Mouse (Mus musculus): ENCODE data around the gene Surf2.

Gene Surf2

DNA sequence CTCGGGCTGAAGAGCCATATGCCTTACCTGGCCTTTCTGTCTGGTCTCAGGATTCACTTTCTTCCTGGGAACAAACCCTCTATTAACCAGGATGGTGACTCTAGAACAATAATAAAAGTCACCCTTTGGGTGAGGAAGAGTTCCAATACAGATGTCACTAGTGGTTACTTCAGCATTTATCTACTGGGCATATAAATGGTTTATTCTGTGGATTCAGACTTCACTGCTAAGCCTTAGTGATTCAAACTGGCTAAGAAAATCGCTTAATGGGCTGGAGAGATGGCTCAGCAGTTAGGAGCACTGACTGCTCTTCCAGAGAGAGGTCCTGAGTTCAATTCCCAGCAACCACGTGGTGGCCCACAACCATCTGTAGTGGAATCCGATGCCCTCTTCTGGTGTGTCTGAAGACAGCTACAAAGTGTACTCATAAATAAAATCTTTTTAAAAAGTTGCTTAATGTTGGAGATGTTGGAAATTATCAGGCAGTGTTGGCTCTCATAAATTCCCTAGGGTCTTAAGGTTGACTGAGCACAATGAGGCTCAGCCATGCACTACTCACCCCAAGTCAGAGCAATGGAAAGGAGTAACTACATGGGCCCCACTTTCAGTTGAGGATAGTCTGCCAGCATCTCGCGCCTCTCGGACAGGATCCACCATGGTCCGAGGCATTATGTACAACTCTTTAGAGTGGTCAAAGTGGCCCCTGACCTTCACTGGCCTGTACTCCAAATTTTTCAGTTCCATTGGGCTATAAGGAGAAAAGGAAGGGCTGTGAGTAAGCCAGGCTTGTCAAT, 1.8 kb upstream of the Surf2 start:
- no peak for DNase-seq (ENCODE audit: low read depth)

DNA sequence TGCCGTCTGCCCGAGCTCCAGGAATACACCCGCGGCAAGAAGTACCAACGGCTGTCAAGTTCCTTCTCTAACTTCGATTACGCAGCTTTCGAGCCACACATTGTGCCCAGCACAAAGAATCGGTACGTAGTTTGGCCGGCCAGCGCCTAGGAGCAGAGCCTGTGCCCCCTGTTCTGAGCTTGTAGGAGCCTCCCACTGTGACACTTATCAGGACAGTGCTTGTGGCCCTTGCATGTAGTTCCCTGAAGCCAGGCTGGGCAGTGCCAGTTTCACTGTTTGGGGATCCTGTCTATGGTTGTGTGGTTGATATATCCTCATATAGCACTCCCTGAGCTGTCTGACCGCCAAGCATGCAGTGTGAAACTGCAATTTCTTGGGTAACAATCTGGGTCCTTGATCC, 571 bp downstream of the Surf2 start:
- no peak for DNase-seq (ENCODE audit: low read depth)

DNA sequence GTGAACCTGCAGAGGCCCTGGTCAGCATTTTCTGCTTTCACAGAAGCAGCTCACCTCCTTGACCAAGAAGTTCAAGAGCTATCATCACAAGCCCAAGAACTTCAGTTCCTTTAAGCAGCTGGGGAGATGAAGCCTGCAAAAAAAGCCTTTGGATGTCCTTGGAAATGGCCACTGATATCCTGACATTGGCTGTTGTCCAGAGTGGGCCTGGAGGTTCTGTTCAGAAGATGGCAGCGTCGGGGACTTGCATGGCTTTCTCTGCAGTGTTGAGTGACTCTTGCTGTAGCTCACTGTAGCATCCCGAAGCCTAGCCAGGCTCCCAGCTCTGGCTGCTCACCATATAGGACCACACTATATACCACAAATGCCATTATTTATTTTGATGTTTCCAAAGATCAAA, 3.5 kb downstream of the Surf2 start:
- no peak for DNase-seq (ENCODE audit: low read depth)

DNA sequence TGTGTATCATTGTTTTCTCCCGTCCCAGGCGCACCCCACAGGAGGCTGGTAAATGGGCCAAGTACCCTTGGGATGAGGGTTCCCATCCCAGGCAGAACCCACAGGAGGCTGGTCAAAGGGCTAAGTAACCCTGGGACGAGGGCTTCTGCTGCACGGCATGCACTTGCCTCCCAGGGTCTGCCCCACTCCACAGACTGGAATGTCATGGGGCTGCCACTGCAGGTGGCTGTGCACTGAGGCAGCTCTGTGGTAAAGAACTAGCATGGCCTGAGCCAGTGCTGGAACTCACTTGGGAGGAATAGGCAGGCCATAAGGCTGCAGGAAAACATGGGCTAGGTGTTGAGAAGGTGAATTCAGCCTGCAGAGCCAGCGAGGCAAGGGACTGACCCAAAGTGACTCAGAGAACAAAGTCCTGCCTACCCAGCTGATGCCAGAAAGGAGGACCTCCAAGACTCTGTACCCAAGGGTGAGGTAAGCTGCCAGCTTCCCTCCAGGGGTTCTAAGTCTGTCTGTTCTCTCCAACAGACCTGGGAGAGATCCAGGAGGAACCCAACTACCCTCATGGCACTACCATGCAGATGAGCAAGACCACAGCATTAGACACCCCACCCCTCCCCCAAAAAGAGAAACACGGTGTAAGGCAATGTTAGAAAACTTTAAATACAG, 4.2 kb downstream of the Surf2 start:
- DNase-seq (ENCODE audit: low read depth) = no peak

DNA sequence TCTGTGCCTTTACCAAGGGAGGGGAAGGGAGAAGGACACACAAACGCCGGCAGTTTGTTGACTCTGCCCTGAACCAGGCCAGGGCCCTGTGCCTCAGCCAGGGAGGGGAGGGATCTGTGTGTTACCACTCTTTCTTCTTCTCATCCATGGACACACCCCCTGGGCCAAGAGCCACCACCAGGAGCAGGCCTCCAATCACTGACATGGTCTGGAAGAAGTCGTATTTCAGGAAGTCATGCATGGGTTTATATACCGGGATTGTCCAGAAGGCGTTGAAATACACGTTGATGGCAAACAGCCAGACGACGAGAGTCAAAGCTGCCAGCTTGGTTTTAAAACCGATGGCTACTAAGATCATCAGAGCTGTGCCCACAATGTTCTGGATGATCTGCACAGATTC, 5.6 kb downstream of the Surf2 start:
- no peak for DNase-seq (ENCODE audit: low read depth)

DNA sequence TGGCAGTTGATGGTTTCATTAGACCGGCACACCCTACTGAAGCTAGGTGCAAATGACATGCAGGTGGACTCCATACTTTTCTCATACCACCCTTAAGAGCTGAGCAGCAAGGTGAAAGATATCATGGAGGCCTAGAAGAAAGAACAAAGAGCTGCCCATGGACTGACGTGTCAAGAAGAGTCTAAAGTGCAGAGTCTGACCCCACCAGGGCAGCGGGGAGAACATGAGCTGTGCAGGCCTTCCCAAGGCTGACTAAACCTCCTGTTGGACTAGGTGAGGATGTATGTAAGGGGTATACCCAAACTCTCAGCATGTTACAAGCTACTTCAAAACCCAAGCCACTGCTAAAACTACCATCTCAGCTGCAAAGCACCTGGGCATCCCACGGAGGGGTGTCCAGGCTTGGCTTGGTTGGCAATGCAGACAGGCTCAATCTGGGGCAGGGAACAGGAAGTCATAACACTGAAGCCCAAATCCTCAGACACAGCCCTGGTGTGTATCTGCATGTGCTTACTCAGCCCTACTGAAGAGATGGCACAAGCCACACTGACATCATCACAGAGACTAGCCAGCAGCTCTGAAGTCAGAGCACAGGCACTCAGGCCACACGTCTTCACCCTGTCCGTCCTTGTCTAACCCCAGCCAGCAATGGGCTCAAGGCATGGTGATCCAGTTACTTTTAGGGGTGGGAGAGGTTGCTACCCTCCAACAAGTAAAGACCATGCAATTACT, 11.7 kb downstream of the Surf2 start:
- no peak for DNase-seq (ENCODE audit: low read depth)

DNA sequence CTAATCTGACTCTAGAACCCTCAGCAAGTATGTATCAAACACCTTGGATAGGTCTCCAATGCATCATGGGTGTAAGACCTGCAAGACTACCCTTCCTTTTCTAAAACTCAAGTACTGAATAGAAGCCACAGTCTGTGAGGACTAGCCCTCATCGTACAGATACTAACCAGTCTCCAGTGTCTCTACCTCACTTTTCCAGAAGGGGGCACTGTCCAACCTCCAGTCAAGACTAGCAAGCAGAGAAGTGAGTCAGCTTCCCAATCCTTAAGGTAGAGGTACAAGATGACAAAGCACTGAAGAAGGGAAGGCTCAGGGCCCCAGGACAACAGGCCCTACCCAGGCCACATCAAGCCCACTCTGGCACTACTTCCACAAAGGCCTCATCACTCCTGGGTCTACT, 14.2 kb downstream of the Surf2 start:
- peak; percentile 76 for DNase-seq (ENCODE audit: low read depth)

DNA sequence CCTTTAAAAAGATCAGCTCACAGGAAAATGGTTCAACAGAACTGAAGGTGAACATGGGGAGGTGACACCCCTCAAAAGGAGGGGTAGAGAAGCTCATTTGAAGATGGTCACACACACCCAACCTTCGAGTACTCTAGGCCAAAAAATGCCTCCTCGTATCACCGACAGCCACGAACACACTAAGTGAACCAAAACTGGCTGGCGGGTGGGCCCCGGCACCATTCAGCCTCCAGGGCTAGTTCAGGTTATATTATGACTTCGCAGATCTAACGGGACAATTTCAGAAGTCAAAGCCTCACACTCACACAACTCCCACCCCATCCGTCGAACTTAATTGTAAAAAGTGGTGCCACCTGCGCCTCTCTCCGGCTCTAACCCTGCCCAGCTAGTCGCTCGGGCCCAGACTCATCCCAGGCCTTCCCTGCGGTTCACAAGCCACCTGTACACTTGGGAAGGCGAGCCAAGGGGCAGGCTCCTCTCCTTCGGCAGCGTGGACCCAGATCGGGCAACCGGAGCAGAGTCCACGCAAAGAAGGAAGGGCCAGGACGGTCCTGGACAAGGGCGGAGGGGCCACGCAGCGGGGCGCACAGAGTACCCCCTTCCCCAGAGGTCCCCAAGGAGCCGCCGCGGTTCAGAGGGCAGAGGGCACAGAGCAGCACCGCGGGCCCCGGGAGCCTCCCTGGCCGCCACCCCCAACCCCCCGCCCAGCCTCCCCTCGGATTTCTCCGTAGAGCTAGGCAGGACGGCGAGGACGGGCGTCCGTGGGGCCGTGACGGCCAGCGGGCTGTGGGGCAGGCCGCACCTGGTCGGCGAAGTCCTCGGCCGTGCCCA, 16.5 kb downstream of the Surf2 start:
- DNase-seq (ENCODE audit: low read depth) = no peak

DNA sequence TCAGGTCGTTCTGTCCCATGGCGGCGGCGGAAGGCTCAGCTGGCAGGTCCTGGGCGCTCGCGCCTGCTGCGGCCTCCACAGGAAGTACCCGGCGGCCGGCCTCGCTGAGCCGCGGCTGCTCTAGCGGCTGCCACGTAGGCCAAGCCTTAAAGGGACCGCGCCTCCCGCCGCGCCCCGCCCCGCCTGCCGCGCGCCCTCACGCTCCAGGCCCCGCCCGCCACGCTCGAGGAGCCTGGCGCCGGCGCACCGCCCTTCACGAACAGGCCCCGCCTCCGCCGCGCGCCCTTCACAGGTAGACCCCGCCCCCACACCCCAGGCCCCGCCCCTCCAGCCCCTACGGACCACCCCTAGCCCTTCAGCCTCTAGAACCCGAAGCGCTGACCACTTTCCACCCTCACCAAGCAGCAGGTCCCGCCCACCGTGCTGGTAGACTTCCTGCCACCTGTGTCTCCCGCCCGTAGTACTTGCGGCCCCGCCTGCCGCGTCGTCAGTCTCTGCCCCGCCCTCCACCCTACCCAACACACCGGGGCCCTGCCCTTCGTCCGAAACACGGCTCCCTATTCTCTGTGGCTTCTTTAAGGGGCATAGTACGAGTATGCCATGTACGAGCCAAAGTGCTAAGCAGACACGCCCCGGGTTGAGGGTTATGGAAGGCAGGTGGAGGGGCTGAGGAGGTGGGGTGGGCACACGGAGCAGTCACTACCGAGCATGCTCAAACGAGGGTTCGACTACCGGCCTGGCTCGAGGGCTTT, 17.3 kb downstream of the Surf2 start, which contains the start of the genes Surf4 and Stkld1:
Gene Surf4 (minus strand): TSS at position 625 of the 752 bp plus-strand sequence.
Gene Stkld1 (plus strand): TSS at position 744 of the 752 bp plus-strand sequence.
- peak; percentile 86 for DNase-seq (ENCODE audit: low read depth)

DNA sequence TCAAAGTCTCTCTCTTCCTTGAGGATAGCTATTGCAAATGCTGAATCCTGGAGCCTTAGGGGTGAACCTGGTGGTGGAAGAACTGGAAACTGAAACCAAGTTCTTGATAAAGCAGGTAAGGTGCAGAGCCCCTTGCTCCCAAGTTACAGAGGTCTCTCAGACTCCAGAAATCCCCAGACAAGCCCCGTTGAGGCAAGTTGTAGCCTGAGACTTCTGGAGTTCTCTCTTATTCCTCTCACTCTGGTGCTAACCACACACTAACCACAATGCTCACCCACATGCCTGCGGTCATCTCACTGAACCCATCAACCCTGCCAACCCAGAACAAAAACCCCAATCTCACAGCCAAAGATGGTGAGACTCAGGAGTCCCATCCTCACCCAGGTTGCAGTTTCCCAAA, 19.1 kb downstream of the Surf2 start:
- no peak for DNase-seq (ENCODE audit: low read depth)

DNA sequence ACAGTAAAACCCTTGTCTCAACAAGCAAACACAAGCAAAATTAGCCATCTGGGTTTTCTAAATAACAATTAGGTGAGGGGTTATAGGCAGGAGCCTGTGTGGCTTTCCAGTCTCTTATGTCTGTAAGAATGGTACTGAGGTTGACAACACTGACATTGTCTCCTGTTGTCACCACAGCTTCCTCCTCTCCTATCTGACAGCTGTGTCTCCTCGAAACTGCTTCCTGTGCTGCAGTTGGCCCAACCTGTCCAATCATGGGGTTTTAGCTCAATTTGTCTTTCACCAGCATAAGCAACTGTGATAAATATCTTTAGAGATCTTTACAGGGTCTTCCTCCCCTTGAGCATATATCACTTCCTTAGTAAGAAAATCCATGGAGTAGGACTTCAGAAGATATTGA, 20.3 kb downstream of the Surf2 start:
- no peak for DNase-seq (ENCODE audit: low read depth)

DNA sequence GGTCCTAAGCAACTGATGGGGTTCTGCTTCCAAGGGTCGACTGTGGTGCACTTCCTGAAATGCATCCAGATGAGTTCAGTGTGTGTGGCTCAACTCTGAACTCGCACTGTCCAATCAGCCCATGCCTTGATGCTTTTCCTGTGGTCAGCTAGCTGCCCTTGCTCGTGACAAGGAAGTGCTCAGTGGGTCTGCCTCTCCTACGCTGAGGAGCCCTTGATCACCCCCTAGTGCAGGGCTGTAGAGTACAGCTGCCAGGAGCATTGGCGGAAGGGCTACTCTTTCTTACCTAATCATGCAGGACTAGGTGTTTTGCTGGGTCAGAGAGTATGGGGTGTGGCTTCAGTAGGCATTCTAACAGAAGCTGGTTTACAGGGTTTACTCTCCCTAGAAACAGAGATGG, 25.4 kb downstream of the Surf2 start:
- DNase-seq (ENCODE audit: low read depth) = no peak

DNA sequence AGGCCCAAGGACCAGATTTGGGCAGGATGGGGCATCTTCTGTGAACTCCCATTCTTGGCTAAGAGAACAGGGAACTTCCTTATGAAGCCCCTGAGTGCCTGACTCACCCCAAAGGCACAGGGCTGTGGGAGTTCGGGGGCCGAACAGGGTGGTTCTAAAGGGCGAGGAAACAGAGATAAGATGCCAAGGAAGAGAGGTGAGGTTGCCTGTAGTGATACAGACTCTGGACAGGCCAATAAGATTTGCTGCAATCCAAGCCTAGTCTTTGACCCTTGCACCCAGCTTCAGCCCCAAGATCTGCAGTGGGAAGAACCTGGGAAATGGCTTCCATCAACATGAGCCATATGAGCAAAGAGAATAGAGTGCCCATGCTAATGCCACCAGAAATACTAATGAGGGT, 27.1 kb downstream of the Surf2 start:
- DNase-seq (ENCODE audit: low read depth) = no peak

DNA sequence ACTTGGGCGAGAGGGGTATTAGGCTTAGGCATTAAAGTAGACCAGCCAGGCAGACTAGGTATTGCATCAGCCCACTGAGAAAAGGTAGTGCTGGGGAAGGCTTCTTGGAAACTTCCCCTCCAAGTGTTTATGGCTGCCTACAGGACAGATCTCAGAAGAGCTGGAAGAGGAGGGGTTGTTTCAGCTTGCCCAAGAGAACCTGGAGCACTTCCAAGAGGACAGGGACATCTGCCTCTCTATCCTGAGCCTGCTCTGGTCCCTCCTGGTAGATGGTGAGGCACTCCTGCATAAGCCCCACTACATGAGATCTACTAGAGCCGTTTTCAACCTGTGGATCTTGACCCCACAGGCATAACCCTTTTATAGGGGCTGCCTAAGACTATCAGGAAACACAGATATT, 34.2 kb downstream of the Surf2 start:
- DNase-seq (ENCODE audit: low read depth) = no peak

DNA sequence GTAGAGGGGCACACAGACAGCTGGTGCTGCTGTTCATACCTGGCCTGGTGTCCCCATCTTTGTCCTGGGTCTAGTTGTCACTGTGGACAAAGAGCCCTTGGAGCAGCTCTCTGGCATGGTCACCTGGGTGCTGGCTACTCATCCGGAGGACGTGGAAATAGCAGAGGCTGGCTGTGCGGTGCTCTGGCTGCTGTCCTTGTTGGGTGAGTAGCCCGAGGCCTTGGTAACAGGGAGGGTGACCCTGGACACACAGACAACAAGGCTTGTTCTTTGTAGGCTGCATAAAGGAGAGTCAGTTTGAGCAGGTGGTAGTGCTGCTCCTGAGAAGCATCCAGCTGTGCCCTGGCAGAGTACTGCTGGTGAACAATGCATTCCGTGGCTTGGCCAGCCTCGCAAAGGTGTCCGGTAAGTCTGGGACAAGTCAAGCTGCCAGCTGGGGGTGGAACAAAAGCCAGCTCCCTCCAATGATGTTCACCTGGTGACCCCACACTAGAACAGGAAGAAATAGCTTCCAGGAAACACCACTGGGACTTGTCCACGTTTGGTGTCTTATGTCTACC, 35.3 kb downstream of the Surf2 start:
- DNase-seq (ENCODE audit: low read depth) = no peak

DNA sequence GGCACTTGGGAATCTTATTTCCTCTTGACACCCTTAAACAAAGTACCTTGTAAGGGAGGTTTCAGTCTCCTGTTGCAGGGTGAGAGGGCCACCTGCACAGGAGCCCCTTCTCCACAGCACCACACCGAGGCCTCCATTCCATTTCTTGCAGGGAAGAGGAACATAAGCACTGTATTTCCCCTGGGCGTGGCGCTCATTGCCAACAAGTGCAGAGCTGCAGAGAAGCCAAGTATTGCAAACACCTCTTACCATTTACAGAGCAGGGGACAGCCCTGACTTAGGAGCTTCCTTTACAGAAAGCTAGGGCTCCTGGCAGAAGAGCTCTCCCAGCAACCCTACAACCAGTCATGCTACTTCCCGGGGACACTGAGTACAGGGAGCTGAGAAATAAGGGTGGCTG, 36.0 kb downstream of the Surf2 start:
- DNase-seq (ENCODE audit: low read depth) = no peak

DNA sequence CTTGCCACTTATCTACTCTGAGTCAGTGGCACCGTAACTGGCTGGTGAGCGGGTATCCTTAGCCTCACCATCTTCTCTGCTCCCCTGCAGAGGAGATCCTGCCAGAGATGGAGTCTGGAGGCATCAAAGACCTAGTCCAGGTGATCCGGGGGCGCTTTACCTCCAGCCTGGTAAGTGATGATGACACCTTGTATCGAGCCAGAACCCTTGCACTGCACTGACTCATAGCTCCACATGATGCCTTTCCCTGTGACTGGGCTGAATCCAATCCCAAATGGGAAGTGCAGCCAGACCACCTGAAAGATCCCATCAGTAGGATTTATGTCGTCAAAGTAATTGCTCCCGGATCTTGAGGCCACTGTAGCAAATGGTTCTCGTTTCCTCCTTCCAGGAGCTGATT, 36.7 kb downstream of the Surf2 start:
- no peak for DNase-seq (ENCODE audit: low read depth)

DNA sequence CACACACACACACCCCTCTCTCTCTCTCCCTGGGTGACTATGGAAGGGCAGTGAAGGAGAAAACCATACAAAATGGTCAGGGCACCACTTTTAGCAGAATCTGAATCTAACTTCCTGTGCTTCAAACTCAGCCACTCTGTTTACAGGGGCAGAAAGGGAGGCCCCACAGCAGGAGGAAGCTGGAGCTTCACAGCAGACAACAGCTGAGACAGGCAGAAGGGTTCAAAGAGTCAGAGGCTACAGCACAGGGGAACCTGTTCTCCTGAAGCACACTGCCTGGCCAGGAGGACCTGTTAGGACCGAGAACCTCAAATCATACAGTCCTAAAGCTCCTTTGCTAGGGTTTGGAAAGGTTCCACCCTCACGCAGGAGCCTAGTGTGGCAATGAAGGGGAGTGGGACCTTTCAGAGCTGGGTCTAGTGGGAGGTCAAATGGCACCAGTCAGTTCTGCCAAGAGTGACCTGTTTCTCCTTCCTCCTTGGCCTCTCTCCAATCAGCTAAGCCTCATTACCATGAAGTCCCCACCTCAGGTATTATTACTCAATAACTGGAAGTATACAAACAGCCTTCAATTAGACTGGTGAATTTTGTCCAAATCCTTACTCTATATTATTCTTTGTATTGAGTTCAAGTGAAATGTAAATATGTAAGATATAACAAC, 38.7 kb downstream of the Surf2 start:
- no peak for DNase-seq (ENCODE audit: low read depth)

DNA sequence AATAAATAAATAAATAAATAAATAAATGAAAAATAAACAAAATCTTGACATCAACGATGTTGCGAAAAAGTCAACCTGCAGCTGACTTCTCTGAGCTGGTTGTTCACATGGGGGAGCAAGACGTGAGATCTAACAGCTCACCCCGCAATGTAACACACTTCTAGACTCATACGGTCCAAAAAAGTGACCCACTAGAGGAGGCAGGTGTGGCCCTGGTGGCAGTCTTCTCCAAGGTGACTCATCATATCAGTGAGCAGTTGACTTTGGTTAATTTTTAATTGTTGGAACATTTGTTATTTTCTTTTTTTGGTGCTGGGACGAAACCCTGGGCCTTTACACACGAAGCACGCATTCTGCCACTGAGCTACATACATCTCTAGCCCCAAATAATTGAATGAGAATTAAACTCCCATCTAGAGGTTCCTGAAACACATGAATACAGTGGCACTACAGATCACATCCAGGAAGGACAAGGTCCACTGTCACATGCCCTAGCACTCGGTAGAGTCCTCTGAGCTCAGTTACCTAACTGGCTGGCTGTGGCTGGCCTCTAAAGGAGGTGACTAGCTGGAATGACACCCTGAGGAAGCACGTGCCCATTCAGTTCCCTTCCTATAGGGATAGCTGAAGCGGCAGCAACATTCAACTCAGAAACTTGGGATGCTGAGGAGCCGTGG, 40.8 kb downstream of the Surf2 start:
- no peak for DNase-seq (ENCODE audit: low read depth)

DNA sequence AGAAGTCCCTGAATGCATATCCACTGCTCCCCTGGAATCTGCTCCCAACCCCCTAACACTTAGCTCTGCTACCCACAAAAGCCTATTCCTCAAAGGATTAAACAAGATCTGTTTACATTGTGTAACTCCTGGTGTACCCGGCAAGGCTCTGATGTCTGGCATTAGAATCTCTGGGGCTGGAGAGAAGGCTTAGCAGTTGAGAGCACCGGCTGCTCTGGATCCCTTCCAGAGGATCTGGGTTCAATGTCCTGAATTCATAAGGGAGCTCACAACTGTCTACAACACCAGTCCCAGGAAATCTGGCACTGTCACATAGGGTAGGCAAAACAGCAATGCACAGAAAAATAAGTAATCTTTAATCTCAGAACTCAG, 41.3 kb downstream of the Surf2 start:
- no peak for DNase-seq (ENCODE audit: low read depth)

Data from c-Kit-positive CD71-positive TER-119-negative erythroid progenitor cells, embryonic 14.5 days (primary cell).